26 mouse cellular contexts compared by ENCODE assay signal in genomic region chr11:34184266-34184665, GRCm38 (mm10). TPM values are rescaled to one million over a fixed set of nuclear protein-coding genes. Genes with fewer than 3 reads are reported as not detected.
DNase-seq lines count a peak whose midpoint lies in the region; ATAC-seq and TF ChIP-seq lines count a peak whose summit lies in the region.
"Had no signal": no experiment of that assay in that cellular context is flagged by ENCODE, and none has a peak within 500 bp of the region (broad histone marks: within the 10 kb centered on the region; RNA-seq: fewer than 3 reads in every experiment).

No protein-coding gene starts in this region.

- no peak for TF ChIP-seq CTCF in lung, embryonic 14.5 days (IDR thresholded peaks at IDR 0.05; ENCODE audit: low read depth)

- H3K27ac ChIP-seq in lung, embryonic 14.5 days (ENCODE audit: low read depth), result no peak overlapping the region
- 0 out of 2 replicates have a peak overlapping the region, but pooled peaks have one; percentile 25 for H3K27ac ChIP-seq in kidney, embryonic 15.5 days
- H3K27ac ChIP-seq: heart, adult 2 months; hindbrain, postnatal 0 days; limb, embryonic 15.5 days; macrophage; neural tube, embryonic 12.5 days; stomach, postnatal 0 days had no signal

- intact Hi-C loops in heart, postnatal 25 days (cut with DNase I), result no loop called here

- no peak overlapping the region for H3K4me2 ChIP-seq in lung, embryonic 14.5 days
- H3K4me2 ChIP-seq in kidney, embryonic 15.5 days, result no peak overlapping the region
- H3K4me2 ChIP-seq: limb, embryonic 15.5 days; midbrain, embryonic 11.5 days; neural tube, embryonic 12.5 days had no signal

- H3K9ac ChIP-seq in lung, embryonic 14.5 days, result no peak overlapping the region
- H3K9ac ChIP-seq in kidney, embryonic 15.5 days, result no peak overlapping the region
- H3K9ac ChIP-seq: limb, embryonic 15.5 days; neural tube, embryonic 12.5 days had no signal

- WGBS in lung, embryonic 14.5 days, result 68% methylated on average over 2 of the region's 2 CpGs
- 47% methylated on average over 2 of the region's 2 CpGs for WGBS in kidney, embryonic 15.5 days

- no peaks in the 10 kb centered on the region for H3K36me3 ChIP-seq in lung, embryonic 14.5 days (ENCODE audit: insufficient read depth)
- no peaks in the 10 kb centered on the region for H3K36me3 ChIP-seq in kidney, embryonic 15.5 days
- H3K36me3 ChIP-seq: limb, embryonic 15.5 days; neural tube, embryonic 12.5 days had no signal

- no peak overlapping the region for H3K4me3 ChIP-seq in lung, embryonic 14.5 days (ENCODE audit: low read depth, low read length)
- H3K4me3 ChIP-seq in kidney, embryonic 15.5 days (replicated peaks), result no peak overlapping the region
- H3K4me3 ChIP-seq: heart, adult 2 months; limb, embryonic 15.5 days; neural tube, embryonic 12.5 days had no signal

- peak; percentile 49 to 59 for DNase-seq in heart, adult 18-20 months
- DNase-seq in heart, postnatal 25 days (ENCODE audit: low spot score), result no peak
- DNase-seq in lung, embryonic 14.5 days, result peak; percentile 25
- DNase-seq in lung, postnatal 4 days, result no peak
- peak; percentile 14 for DNase-seq in lung, postnatal 10 days
- DNase-seq in cerebellum, adult 11-12 months, result no peak
- DNase-seq: cerebellum, adult 18-20 months; right cerebral cortex, postnatal 25 days; thymus, postnatal 14 days had no signal

- no peak for ATAC-seq in lung, embryonic 14.5 days (ENCODE audit: insufficient read depth)
- no peak for ATAC-seq in kidney, embryonic 15.5 days (replicated peaks; ENCODE audit: low FRiP score)
- ATAC-seq: activated CD4-positive, CD25-positive, alpha-beta regulatory T cell, adult 4 months; forebrain, embryonic 16.5 days; hindbrain, postnatal 0 days; Patski had no signal

- peaks cover 13% of the 10 kb centered on the region for H3K4me1 ChIP-seq in lung, embryonic 14.5 days (ENCODE audit: insufficient read depth)
- H3K4me1 ChIP-seq in kidney, embryonic 15.5 days, result peaks cover 22% of the 10 kb centered on the region

- no peaks in the 10 kb centered on the region for H3K9me3 ChIP-seq in lung, embryonic 14.5 days (ENCODE audit: low read depth, low read length)
- no peaks in the 10 kb centered on the region for H3K9me3 ChIP-seq in kidney, embryonic 15.5 days (replicated peaks)
- H3K9me3 ChIP-seq: limb, embryonic 15.5 days; neural tube, embryonic 12.5 days had no signal

- no peaks in the 10 kb centered on the region for H3K27me3 ChIP-seq in lung, embryonic 14.5 days (ENCODE audit: insufficient read depth, low read length)
- no peaks in the 10 kb centered on the region for H3K27me3 ChIP-seq in kidney, embryonic 15.5 days
- H3K27me3 ChIP-seq: limb, embryonic 15.5 days; neural tube, embryonic 12.5 days; Patski had no signal

RNA-seq across cellular contexts. Expression of gene Foxi1, which starts 23.6 kb away (rescaled TPM):
- total RNA-seq in heart, adult 18-20 months (2021), result not detected
- not detected for total RNA-seq in heart, postnatal 25 days (2021)
- polyA plus RNA-seq in lung, embryonic 14.5 days (2014; fragmentation: Nextera tagmentation; extraction: Ambion mirVana), result not detected in 2 replicates
- polyA plus RNA-seq in kidney, embryonic 15.5 days (2015; fragmentation: Nextera tagmentation; extraction: Ambion mirVana), result 13.1 and 13.5 TPM in 2 replicates
- total RNA-seq: heart, adult 2 months; hematopoietic stem cell, adult 5-6 weeks; hindbrain, postnatal 0 days; layer of hippocampus, postnatal 14 days; left cerebral cortex, postnatal 25 days; monocyte, adult 5-6 weeks had no signal
- polyA plus RNA-seq: activated CD4-positive, CD25-positive, alpha-beta regulatory T cell, adult 4 months; brain, embryonic 14.5 days; embryonic facial prominence, embryonic 11.5 days; forebrain, embryonic 16.5 days; heart, adult 2 months; hindbrain, postnatal 0 days; limb, embryonic 15.5 days; macrophage; midbrain, embryonic 11.5 days; neural tube, embryonic 12.5 days; Patski; stomach, postnatal 0 days had no signal

Comparison
In these comparisons a context has a peak if more than half of its experiments do, and no peak if none do; other contexts are left out.
1. DNase-seq: peak in heart, adult 18-20 months (2 of 2), lung, embryonic 14.5 days (single experiment) and lung, postnatal 10 days (single experiment); none in heart, postnatal 25 days (single experiment), lung, postnatal 4 days (0 of 2) and cerebellum, adult 11-12 months (single experiment).